Mouse (Mus musculus) splenic B cell, adult 2 months (primary cell): ENCODE results near the gene Sacs.
"Not testable (repeated sequence)": the region's sequence is repeated elsewhere in the genome, so short reads cannot be mapped to it uniquely, and the experiment has no call there.

ENCODE experiments used
- DNase-seq: peaks from one replicate; pipeline ENCODE4 v3.0.0-alpha.2; 2011; ENCODE audit warnings: low read depth, low spot score
- H3K27me3 ChIP-seq: 2 replicates; pipeline ENCODE4 v1.6.1; 2012; ENCODE audit warnings: mild to moderate bottlenecking, low read length, moderate library complexity, mixed read lengths; ENCODE audit not compliant: control insufficient read depth, poor library complexity, insufficient read depth, severe bottlenecking
- H3K36me3 ChIP-seq: 2 replicates; pipeline ENCODE4 v1.6.1; 2012; ENCODE audit warnings: mild to moderate bottlenecking, low read length, moderate library complexity, mixed read lengths; ENCODE audit not compliant: control insufficient read depth, poor library complexity, insufficient read depth, severe bottlenecking

Sacs gene

DNA sequence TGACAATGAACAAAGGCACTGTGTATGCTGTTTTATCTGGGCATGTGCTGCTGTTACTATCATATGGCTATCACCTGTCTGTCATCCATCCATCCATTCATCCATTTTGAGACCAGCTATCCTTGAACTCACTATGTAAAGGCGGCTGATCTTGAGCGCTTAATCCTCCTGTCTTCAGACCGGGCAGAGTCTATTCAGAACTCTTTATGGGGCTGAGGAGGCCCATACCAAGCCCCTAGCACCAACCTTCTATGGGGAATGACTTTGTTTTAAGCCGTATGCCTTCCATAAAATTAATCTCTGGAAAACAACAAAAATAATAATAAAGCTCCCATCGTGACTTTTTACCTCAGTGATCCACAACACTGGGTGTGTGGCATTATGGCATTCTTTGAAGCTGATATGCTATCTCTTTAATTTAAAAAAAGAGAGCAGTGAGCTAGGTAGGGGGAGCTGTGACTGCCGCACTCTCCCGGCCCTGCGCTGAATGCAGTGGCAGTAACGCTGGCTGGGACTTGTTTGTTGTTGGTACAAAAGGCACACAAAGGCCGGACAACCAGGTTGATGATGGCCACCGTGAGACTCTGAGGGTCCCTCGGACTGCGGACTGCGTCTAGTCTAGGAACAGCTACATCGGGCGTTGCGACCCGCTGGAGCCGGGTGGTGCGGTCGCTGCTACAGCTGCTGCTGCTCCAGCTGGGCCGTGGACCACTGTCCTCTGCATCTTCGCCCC lies at the start of gene Sacs:
TSS of gene Sacs (plus strand) at position 464 of the 733 bp plus-strand sequence.
- no peak for DNase-seq
- H3K27me3 ChIP-seq = no peaks in the 10 kb centered on the region
- no peaks in the 10 kb centered on the region for H3K36me3 ChIP-seq

GRCm38 (mm10) chr14:61090955-61091354 lies 47.3 kb upstream of the Sacs start:
- Histone ChIP-seq H3K36me3 (no peaks in the 10 kb centered on the region), H3K27me3 (no peaks in the 10 kb centered on the region)
- no peak for DNase-seq

GRCm38 (mm10) chr14:61092073-61092472 lies 46.2 kb upstream of the Sacs start:
- no peaks in the 10 kb centered on the region for H3K27me3 ChIP-seq
- no peaks in the 10 kb centered on the region for H3K36me3 ChIP-seq
- DNase-seq = no peak

DNA sequence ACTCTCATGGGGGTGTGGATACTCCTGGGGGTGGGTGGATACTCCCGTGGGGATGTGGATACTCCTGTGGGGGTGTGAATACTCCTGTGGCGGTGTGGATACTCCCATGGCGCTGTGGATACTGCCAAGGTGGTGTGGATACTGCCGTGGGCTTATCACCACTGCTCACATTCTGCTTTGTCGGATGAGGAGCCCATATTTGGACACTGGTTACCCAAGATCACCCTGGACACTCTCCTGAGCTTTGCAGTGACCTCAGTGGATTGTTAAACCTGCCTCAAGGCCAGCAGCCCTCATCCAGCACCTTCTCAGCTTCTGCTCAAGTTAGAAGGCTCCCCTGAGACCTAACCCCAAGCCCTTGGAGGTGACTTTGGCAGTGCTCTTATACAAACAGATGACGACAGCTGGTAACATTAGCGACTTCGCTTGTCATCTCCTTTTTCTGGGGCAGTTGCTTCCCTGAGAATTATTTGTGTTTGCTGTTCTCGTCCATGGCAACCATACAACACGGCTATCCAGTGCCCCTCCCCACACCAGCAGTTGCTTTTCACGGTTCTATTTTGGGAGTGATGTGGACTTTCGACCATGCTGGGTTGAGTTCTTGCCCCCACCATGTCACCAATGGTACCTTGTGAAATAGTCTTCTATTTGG lies 40.2 kb upstream of the Sacs start:
- no peak for DNase-seq
- Histone ChIP-seq H3K27me3 (no peaks in the 10 kb centered on the region), H3K36me3 (no peaks in the 10 kb centered on the region)

- Histone ChIP-seq H3K27me3 (no peaks in the 10 kb centered on the region), H3K36me3 (no peaks in the 10 kb centered on the region)
- DNase-seq = no peak
Measured at GRCm38 (mm10) chr14:61100736-61101135, 37.5 kb upstream of the Sacs start.

DNA sequence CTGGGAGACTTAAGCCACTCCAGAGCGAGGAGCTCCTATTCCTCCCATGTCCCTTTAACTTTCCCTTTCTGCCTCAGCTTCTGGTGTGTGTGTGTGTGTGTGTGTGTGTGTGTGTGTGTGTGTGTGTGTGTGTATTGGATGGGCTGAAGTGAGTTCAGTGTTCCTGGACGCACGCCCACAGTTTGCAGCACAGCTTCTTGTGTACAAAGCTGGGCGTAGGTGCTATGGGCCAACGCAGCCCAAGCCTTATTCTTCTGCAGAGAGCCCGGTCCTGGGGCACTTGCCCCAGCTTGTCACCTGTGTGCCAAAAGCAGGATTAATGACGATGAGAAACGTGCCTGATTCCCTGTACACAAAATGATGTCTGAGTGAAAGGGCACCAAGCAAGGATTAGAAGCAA lies 31.9 kb upstream of the Sacs start:
- DNase-seq = no peak
- H3K36me3 ChIP-seq = no peaks in the 10 kb centered on the region
- H3K27me3 ChIP-seq = no peaks in the 10 kb centered on the region

DNA sequence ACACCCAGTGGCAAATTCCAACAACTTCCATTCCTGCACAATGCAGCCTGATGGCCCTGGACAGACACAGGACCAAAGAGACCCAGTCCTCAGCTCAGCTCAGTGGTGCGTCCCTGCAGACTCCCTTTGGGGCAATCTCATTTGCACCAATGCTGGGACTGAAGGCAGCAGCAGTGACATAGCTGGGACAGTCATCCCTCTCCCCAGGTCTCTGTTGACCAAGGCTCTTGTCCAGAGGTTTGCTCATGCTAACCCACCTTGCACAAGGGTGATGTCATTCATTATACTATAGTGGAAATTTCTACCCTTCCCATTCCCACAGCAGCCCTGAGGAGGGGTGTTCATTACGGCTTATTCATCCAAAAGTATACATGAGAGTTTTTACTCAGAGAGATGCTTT lies 29.6 kb upstream of the Sacs start:
- Histone ChIP-seq H3K36me3 (no peaks in the 10 kb centered on the region), H3K27me3 (no peaks in the 10 kb centered on the region)
- no peak for DNase-seq

GRCm38 (mm10) chr14:61112404-61112803 lies 25.9 kb upstream of the Sacs start:
- Histone ChIP-seq H3K36me3 (no peaks in the 10 kb centered on the region), H3K27me3 (no peaks in the 10 kb centered on the region)
- DNase-seq = peak; percentile 76

GRCm38 (mm10) chr14:61124755-61125154 lies 13.5 kb upstream of the Sacs start:
- DNase-seq = no peak

GRCm38 (mm10) chr14:61125201-61125600 lies 13.1 kb upstream of the Sacs start:
- DNase-seq = no peak
- no peaks in the 10 kb centered on the region for H3K27me3 ChIP-seq

More at GRCm38 (mm10) chr14:61124755-61125154, 13.5 kb upstream of the Sacs start:
- Histone ChIP-seq H3K27me3 (no peaks in the 10 kb centered on the region), H3K36me3 (no peaks in the 10 kb centered on the region)

DNA sequence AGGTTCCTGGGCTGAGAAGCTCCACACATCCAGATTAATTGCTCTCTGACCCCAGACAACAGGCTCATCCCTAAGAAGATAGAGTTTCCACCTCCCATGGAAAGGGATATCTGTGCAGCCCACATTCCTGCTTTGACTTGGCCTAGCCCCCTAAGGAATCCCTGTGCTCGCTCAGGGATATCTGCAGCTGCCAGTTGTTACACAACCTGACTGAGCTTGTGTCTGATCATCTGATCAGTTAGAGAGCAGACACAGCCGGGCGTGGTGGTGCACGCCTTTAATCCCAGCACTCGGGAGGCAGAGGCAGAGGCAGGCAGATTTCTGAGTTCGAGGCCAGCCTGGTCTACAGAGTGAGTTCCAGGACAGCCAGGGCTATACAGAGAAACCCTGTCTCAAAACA lies 10.9 kb upstream of the Sacs start:
- not testable (repeated sequence) for H3K27me3 ChIP-seq

More at GRCm38 (mm10) chr14:61125201-61125600, 13.1 kb upstream of the Sacs start:
- no peaks in the 10 kb centered on the region for H3K36me3 ChIP-seq

GRCm38 (mm10) chr14:61128961-61129507 lies 9.2 kb upstream of the Sacs start:
- no peaks in the 10 kb centered on the region for H3K27me3 ChIP-seq
- DNase-seq = no peak
- no peaks in the 10 kb centered on the region for H3K36me3 ChIP-seq

More for the DNA sequence above, 10.9 kb upstream of the Sacs start:
- H3K36me3 ChIP-seq, DNase-seq: not testable (repeated sequence)

GRCm38 (mm10) chr14:61132556-61132955 lies 5.7 kb upstream of the Sacs start:
- DNase-seq = no peak
- Histone ChIP-seq H3K27me3 (no peaks in the 10 kb centered on the region), H3K36me3 (no peaks in the 10 kb centered on the region)

DNA sequence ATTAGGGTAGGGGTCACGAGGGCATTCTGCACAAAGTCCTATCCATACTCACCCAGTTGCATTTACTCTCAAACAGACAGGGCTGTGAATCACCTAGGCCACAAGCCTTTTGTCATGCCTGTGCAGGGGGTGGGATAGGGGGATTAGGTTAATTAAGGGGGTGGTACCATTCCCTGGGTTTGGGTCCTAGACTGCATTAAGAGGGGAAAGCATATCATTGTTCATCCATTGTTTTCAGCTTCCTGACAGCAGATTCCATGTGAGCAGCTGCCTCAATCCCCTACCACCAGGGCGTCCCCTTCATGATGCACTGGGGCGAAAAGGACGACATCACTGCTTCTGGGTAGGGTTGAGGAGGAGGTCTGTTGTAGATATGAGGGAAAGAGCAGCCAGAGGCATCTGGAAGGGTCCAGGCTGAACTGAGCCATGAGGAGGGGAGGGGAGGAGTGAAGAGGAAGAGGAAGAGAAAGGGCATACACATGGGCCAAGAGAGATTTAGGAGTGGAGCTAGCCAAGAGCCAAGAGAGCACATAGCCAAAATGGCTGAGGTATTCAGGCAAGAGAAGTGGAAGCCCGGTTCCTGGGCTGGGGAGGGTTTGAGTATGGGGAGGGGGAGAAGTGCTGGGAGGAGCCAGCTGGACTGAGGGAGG lies 3.8 kb upstream of the Sacs start:
- no peak for DNase-seq
- no peaks in the 10 kb centered on the region for H3K27me3 ChIP-seq
- H3K36me3 ChIP-seq = no peaks in the 10 kb centered on the region

DNA sequence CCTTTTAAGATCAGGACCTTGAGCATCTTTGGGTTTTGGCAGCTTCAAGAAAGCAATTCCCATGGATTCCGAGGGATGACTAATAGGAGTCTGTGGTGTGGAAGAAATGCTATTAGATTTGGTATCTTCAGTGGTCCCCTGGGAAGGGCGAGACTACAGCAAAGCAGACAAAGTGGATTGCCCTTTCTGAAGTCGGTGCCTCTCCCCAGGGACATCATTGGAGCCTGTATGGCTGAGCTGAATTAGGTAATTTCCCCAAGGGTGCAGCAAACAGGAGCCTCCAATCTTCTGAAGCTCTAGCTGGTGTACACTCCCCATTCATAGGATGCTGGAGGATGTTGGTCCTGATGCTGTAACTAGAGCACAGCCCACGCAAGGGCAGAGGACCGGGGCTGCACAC lies 847 bp upstream of the Sacs start:
- no peaks in the 10 kb centered on the region for H3K36me3 ChIP-seq

More for the DNA sequence above, 847 bp upstream of the Sacs start:
- no peaks in the 10 kb centered on the region for H3K27me3 ChIP-seq
- DNase-seq = no peak
